Mouse (Mus musculus): ENCODE data around the gene Dnah9. TPM values are rescaled to one million over a fixed set of nuclear protein-coding genes. Genes with fewer than 3 reads are reported as not detected.

Dnah9 gene
- not detected in 4 replicates for total RNA-seq (2023; ENCODE audit: inconsistent age)

GRCm38 (mm10) chr11:66167801-66168651 is at the start of gene Dnah9:
TSS of gene Dnah9 (minus strand) at chr11:66168551.

GRCm38 (mm10) chr11:65806909-65807504 is 361.3 kb downstream of the Dnah9 start, which contains the start of gene Zkscan6:
TSS of gene Zkscan6 (plus strand) at chr11:65807175.

GRCm38 (mm10) chr11:65788154-65788553 is 380.2 kb downstream of the Dnah9 start, which contains the start of gene Map2k4:
TSS of gene Map2k4 (minus strand) at chr11:65788297.

